Mouse (Mus musculus): ENCODE data around the gene Ifit2. TPM values are rescaled to one million over a fixed set of nuclear protein-coding genes. Genes with fewer than 3 reads are reported as not detected.

The Ifit2 gene
- polyA plus RNA-seq, 1 experiment from 2014 or later = 6.6 TPM

DNA sequence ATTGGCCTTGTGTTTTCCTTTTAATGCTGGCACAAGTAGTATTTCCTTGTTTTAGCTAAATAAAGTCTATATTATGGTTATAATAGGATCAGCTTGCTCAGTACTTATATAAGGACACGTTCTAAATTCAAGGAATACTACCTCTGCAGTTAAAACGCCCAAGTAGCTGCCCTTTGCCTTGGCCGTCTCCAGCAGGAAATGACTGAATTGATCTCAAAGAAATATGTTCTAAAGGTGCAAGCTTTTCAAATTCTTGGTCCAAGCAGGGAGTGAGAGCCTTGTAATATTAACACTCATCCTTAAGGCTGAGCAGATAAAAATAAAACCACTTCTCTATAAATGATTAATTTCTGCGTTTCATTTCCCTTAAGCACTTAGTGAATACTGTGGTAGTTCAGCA is 30.4 kb upstream of the Ifit2 start:
- Histone ChIP-seq H3K27ac (ENCODE audit: poor library complexity, severe bottlenecking) (no peak overlapping the region), H3K4me1 (replicated peaks) (peaks cover 7% of the 10 kb centered on the region), H3K9ac (no peak overlapping the region), H3K4me2 (no peak overlapping the region), H3K27me3 (replicated peaks) (no peaks in the 10 kb centered on the region), H3K36me3 (peaks cover 15% of the 10 kb centered on the region; the same call in 1 of the 2 replicates), H3K9me3 (replicated peaks) (no peaks in the 10 kb centered on the region), H3K4me3 (no peak overlapping the region)
- 85% methylated on average over 4 of the region's 4 CpGs for WGBS
- ATAC-seq (ENCODE audit: insufficient number of reproducible peaks, low FRiP score) = no peak

DNA sequence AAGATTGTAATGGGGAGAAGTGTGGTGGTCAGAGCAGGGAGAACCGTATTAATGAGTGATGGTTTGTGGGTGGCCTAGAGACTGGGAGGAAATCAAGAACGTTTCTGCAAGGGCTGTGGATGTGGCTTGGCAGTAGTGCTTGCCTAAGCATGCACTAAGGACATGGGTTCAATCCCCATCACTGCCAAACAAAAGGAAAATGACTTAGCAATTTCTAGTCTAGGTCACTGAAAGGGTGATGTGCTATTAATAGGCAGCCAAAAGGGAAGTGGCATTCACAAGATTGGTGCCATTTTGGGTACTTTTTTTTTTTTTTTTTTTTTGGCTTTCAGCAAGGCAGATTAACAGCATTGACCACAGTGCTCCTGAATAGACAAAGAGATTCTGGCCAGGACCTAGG is 29.1 kb upstream of the Ifit2 start:
- peaks cover 11% of the 10 kb centered on the region for H3K4me1 ChIP-seq (replicated peaks)
- H3K4me2 ChIP-seq = no peak overlapping the region
- H3K27ac ChIP-seq (ENCODE audit: poor library complexity, severe bottlenecking) = no peak overlapping the region
- no peaks in the 10 kb centered on the region for H3K27me3 ChIP-seq (replicated peaks)
- no peak for ATAC-seq (ENCODE audit: insufficient number of reproducible peaks, low FRiP score)
- H3K9me3 ChIP-seq (replicated peaks) = no peaks in the 10 kb centered on the region
- no peak overlapping the region for H3K9ac ChIP-seq
- WGBS = 61% methylated on average over 2 of the region's 2 CpGs
- H3K4me3 ChIP-seq = no peak overlapping the region
- peaks cover 15% of the 10 kb centered on the region; the same call in 1 of the 2 replicates for H3K36me3 ChIP-seq

GRCm38 (mm10) chr19:34521978-34522377 is 28.5 kb upstream of the Ifit2 start:
- Histone ChIP-seq H3K4me1 (replicated peaks) (peaks cover 13% of the 10 kb centered on the region), H3K27ac (ENCODE audit: poor library complexity, severe bottlenecking) (no peak overlapping the region), H3K4me2 (no peak overlapping the region), H3K9me3 (replicated peaks) (no peaks in the 10 kb centered on the region), H3K36me3 (peaks cover 12% of the 10 kb centered on the region; the same call in 1 of the 2 replicates), H3K9ac (no peak overlapping the region), H3K4me3 (no peak overlapping the region), H3K27me3 (replicated peaks) (no peaks in the 10 kb centered on the region)
- no peak for ATAC-seq (ENCODE audit: insufficient number of reproducible peaks, low FRiP score)
- WGBS = 72% methylated on average over 1 of the region's 1 CpGs

- H3K27ac ChIP-seq (ENCODE audit: poor library complexity, severe bottlenecking) = no peak overlapping the region
- H3K27me3 ChIP-seq (replicated peaks) = no peaks in the 10 kb centered on the region
- no peak overlapping the region for H3K4me2 ChIP-seq
- H3K9ac ChIP-seq = no peak overlapping the region
- peaks cover 5% of the 10 kb centered on the region; the same call in 1 of the 2 replicates for H3K36me3 ChIP-seq
- H3K9me3 ChIP-seq (replicated peaks) = no peaks in the 10 kb centered on the region
- no peak for ATAC-seq (ENCODE audit: insufficient number of reproducible peaks, low FRiP score)
- 69% methylated on average over 12 of the region's 12 CpGs for WGBS
- peaks cover 13% of the 10 kb centered on the region for H3K4me1 ChIP-seq (replicated peaks)
- H3K4me3 ChIP-seq = no peak overlapping the region
Observed at GRCm38 (mm10) chr19:34523106-34523725, 27.3 kb upstream of the Ifit2 start.

- peaks cover 4% of the 10 kb centered on the region; the same call in 1 of the 2 replicates for H3K36me3 ChIP-seq
- no peak overlapping the region for H3K9ac ChIP-seq
- ATAC-seq (ENCODE audit: insufficient number of reproducible peaks, low FRiP score) = no peak
- no peak overlapping the region for H3K27ac ChIP-seq (ENCODE audit: poor library complexity, severe bottlenecking)
- no peak overlapping the region for H3K4me3 ChIP-seq
- H3K4me1 ChIP-seq (replicated peaks) = peaks cover 13% of the 10 kb centered on the region
- H3K27me3 ChIP-seq (replicated peaks) = no peaks in the 10 kb centered on the region
- H3K9me3 ChIP-seq (replicated peaks) = no peaks in the 10 kb centered on the region
- peak overlapping the region; percentile 38 for H3K4me2 ChIP-seq
- 26% methylated on average over 9 of the region's 9 CpGs for WGBS
Observed at GRCm38 (mm10) chr19:34524646-34525045, 25.8 kb upstream of the Ifit2 start.

GRCm38 (mm10) chr19:34526321-34526923 is 24.1 kb upstream of the Ifit2 start:
- peaks cover 4% of the 10 kb centered on the region; the same call in 1 of the 2 replicates for H3K36me3 ChIP-seq
- peak overlapping the region; percentile 58; the same call in 1 of the 2 replicates for H3K27ac ChIP-seq (ENCODE audit: poor library complexity, severe bottlenecking)
- no peak for ATAC-seq (ENCODE audit: insufficient number of reproducible peaks, low FRiP score)
- H3K9me3 ChIP-seq (replicated peaks) = no peaks in the 10 kb centered on the region
- peak overlapping the region; percentile 77 for H3K4me2 ChIP-seq
- peak overlapping the region; percentile 72 for H3K4me3 ChIP-seq
- H3K4me1 ChIP-seq (replicated peaks) = peaks cover 13% of the 10 kb centered on the region
- no peaks in the 10 kb centered on the region for H3K27me3 ChIP-seq (replicated peaks)
- 17% methylated on average over 11 of the region's 11 CpGs for WGBS
- peak overlapping the region; percentile 81 for H3K9ac ChIP-seq

DNA sequence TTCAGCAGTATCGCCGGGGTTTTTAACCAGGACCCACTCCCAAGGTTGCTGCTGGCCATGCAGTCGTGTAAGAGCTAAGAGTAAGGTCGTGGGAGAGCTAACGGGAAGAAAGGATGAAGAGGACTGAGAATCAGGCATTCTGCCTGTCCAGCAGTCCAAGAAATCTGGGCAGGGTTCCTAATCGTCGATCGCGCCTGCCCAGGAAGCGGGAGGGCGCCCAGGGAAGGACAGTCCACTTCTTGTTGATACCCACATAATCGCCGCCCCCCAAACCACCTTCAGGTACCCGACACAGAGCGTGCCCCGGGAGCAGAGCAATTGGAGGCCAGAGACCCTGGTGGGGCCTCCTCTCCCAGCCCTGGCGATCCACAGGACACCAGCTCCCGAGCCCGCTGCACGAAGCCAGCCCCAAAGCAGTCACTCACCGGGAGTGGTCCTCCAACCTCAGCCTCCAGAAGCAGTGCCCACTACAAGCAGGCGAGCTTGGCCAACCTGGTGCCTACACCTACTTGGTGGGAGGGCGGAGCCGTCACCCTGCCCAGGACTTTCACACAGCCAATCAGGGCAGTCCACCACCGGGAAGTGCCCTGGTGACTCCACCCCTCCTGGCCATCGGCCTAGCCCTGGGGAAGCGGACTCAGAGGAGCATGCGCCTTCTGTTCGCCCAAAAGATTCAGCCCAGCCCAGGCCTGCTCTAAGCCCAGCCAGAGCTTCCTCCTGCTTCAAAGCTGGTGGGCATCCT is 23.4 kb upstream of the Ifit2 start, which contains the start of gene Lipa:
TSS of gene Lipa (minus strand) at position 534 of the 742 bp plus-strand sequence.
- Histone ChIP-seq H3K9me3 (replicated peaks) (no peaks in the 10 kb centered on the region), H3K9ac (peak within 1 kb of the TSS; percentile 81), H3K36me3 (no peaks in the 10 kb centered on the region), H3K4me3 (peak within 1 kb of the TSS; percentile 72), H3K27ac (ENCODE audit: poor library complexity, severe bottlenecking) (peak within 1 kb of the TSS; percentile 58), H3K4me1 (replicated peaks) (peaks cover 13% of the 10 kb centered on the region), H3K4me2 (peak within 1 kb of the TSS; percentile 77), H3K27me3 (replicated peaks) (no peaks in the 10 kb centered on the region)
- WGBS = under 1% methylated on average over 29 of the region's 29 CpGs
- ATAC-seq (ENCODE audit: insufficient number of reproducible peaks, low FRiP score) = peak; percentile 100

DNA sequence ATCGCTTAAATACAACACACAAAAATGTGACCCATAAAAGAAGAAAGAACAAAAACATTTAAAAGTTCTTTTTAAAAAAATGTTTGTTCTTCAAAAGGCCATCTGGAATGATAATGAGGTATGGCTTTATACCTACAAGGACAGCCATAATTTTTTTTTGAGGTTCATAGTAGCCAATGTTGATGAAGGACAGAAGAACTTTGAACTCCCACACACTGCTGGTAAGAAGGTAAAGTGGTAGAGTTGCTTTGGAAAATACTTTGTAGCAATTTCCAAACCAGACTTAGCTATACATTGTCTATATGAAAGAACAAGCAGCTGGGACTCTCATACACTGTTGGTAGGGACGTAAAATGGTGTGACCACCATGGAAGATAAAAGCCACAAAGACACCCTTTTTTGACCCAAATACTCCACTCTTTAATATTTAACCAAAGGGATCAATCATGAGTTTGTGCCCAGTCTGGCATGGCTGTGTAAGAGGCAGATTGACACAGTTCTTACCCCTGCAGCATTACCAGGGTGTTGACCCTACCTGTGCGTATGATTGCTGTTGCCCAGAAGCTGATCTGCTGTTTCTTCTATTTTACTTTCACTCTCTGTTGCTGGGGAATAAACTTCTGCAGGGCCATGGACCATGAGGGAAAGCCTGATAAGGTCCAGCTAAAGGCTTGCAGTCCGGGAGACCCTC is 18.3 kb upstream of the Ifit2 start:
- Histone ChIP-seq H3K4me2 (no peak overlapping the region), H3K27ac (ENCODE audit: poor library complexity, severe bottlenecking) (no peak overlapping the region), H3K9ac (no peak overlapping the region), H3K27me3 (replicated peaks) (no peaks in the 10 kb centered on the region), H3K4me1 (replicated peaks) (no peaks in the 10 kb centered on the region), H3K4me3 (no peak overlapping the region), H3K36me3 (no peaks in the 10 kb centered on the region), H3K9me3 (replicated peaks) (peaks cover 4% of the 10 kb centered on the region; the same call in 1 of the 2 replicates)
- no peak for ATAC-seq (ENCODE audit: insufficient number of reproducible peaks, low FRiP score)
- WGBS = 87% methylated on average over 4 of the region's 4 CpGs

DNA sequence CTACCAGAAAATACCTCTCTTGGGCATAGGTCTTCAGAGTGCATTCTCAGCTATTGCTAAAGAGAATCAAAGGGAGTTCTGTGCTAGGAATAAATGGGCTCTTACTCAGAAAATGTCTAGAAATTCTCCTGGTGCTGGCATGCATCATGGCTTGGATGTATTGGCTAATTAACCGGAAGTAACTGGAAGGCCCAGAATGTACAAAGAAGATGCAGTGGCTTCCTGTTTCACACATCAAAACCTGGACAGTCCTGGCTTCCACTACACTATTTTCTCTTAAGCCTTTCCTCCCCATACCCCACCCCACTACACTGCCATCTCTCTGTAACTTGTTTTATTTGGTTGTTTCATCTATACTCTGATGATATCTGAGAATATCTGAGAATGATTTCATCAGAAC is 11.1 kb upstream of the Ifit2 start:
- Histone ChIP-seq H3K36me3 (no peaks in the 10 kb centered on the region), H3K4me1 (replicated peaks) (no peaks in the 10 kb centered on the region), H3K27ac (ENCODE audit: poor library complexity, severe bottlenecking) (no peak overlapping the region), H3K4me3 (no peak overlapping the region), H3K9ac (no peak overlapping the region), H3K4me2 (no peak overlapping the region), H3K9me3 (replicated peaks) (0 out of 2 replicates have a peak, but pooled peaks cover 4% of the 10 kb centered on the region), H3K27me3 (replicated peaks) (no peaks in the 10 kb centered on the region)
- ATAC-seq (ENCODE audit: insufficient number of reproducible peaks, low FRiP score) = no peak
- WGBS = 75% methylated on average over 1 of the region's 1 CpGs

GRCm38 (mm10) chr19:34546211-34546610 is 4.3 kb upstream of the Ifit2 start:
- ATAC-seq (ENCODE audit: insufficient number of reproducible peaks, low FRiP score) = no peak
- 82% methylated on average over 4 of the region's 4 CpGs for WGBS
- no peaks in the 10 kb centered on the region for H3K9me3 ChIP-seq (replicated peaks)

GRCm38 (mm10) chr19:34547976-34548375 is 2.5 kb upstream of the Ifit2 start:
- Histone ChIP-seq H3K36me3 (no peaks in the 10 kb centered on the region), H3K4me3 (no peak overlapping the region), H3K9ac (no peak overlapping the region), H3K4me1 (replicated peaks) (peaks cover 11% of the 10 kb centered on the region), H3K27me3 (replicated peaks) (no peaks in the 10 kb centered on the region), H3K4me2 (no peak overlapping the region), H3K27ac (ENCODE audit: poor library complexity, severe bottlenecking) (no peak overlapping the region), H3K9me3 (replicated peaks) (no peaks in the 10 kb centered on the region)
- ATAC-seq (ENCODE audit: insufficient number of reproducible peaks, low FRiP score) = no peak
- 28% methylated on average over 7 of the region's 7 CpGs for WGBS

More at GRCm38 (mm10) chr19:34546211-34546610, 4.3 kb upstream of the Ifit2 start:
- no peak overlapping the region for H3K4me3 ChIP-seq
- no peaks in the 10 kb centered on the region for H3K36me3 ChIP-seq
- no peaks in the 10 kb centered on the region for H3K27me3 ChIP-seq (replicated peaks)
- no peak overlapping the region for H3K9ac ChIP-seq
- H3K27ac ChIP-seq (ENCODE audit: poor library complexity, severe bottlenecking) = no peak overlapping the region
- H3K4me1 ChIP-seq (replicated peaks) = no peaks in the 10 kb centered on the region
- H3K4me2 ChIP-seq = no peak overlapping the region
